Mouse (Mus musculus) embryonic fibroblast, embryonic 13.5 days (primary cell): ENCODE measurements around the gene Scg5. TPM values are rescaled to one million over a fixed set of nuclear protein-coding genes. Genes with fewer than 3 reads are reported as not detected.

ENCODE experiments used
- H3K27ac ChIP-seq: 2 replicates; pipeline ENCODE4 v1.5.1; 2012; ENCODE audit warnings: low read length, control low read depth, inconsistent platforms; ENCODE audit not compliant: insufficient read depth
- H3K4me1 ChIP-seq: 2 replicates; pipeline ENCODE4 v1.6.1; 2011; ENCODE audit warnings: low read length; ENCODE audit not compliant: control insufficient read depth, insufficient read depth
- H3K4me3 ChIP-seq: 2 replicates; pipeline ENCODE4 v1.5.1; 2011; ENCODE audit warnings: mild to moderate bottlenecking, control low read depth, low read length; ENCODE audit not compliant: insufficient read depth
- CTCF ChIP-seq: IDR thresholded peaks from 2 replicates; pipeline ENCODE4 v1.5.1; 2011; ENCODE audit warnings: mild to moderate bottlenecking, control low read depth, low read length, moderate library complexity, borderline replicate concordance; ENCODE audit not compliant: insufficient read depth
- POLR2A ChIP-seq: IDR thresholded peaks from 2 replicates; pipeline ENCODE4 v1.6.1; 2011; ENCODE audit warnings: low read depth, mild to moderate bottlenecking, control low read depth, low read length, moderate library complexity
- polyA plus RNA-seq: library from polyadenylated mRNA; stranded (reverse); fragments of >200 nt; gene quantifications from 2 replicates; pipeline ENCODE4 v1.2.4, GENCODE M21; 2011; ENCODE audit warnings: low read depth; ENCODE audit not compliant: missing spikeins, insufficient read length

Gene Scg5
- polyA plus RNA-seq, 1 experiment = 0.72 TPM

- Histone ChIP-seq H3K4me3 (no peak overlapping the region), H3K4me1 (no peaks in the 10 kb centered on the region), H3K27ac (no peak overlapping the region)
- no peak for TF ChIP-seq CTCF
- TF ChIP-seq POLR2A = no peak
Measured at GRCm38 (mm10) chr2:113839488-113839887, 10.6 kb upstream of the Scg5 start.

- Histone ChIP-seq H3K27ac (no peak overlapping the region), H3K4me1 (no peaks in the 10 kb centered on the region), H3K4me3 (no peak overlapping the region)
- TF ChIP-seq CTCF (no peak), POLR2A (no peak)
Measured at GRCm38 (mm10) chr2:113835219-113835618, 6.3 kb upstream of the Scg5 start.

GRCm38 (mm10) chr2:113828086-113828942, 607 bp downstream of the Scg5 start:
- H3K4me3 ChIP-seq = no peak overlapping the region
- TF ChIP-seq CTCF (no peak), POLR2A (no peak)
- H3K27ac ChIP-seq = no peak overlapping the region
- H3K4me1 ChIP-seq = no peaks in the 10 kb centered on the region

DNA sequence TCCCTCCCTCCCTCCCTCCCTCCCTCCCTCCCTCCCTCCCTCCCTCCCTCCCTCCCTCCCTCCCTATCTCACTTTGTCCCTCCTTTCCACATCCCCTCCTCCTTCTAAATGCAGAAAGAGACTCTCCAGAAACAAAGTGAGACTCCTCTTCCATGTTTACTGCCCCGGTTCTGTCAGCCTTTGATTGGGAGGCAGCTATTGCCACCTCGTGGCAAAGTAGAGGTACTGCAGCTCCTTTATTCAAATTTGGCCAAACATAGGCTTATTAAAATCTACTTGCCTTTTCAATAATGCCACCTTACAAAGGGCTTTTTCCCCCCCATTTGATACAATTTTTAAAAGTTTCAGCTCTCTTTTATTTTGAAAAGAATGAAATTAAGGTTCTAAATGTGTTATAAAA, 5.0 kb downstream of the Scg5 start:
- TF ChIP-seq CTCF (peak; percentile 33; the same call in 1 of the 2 replicates), POLR2A (no peak)
- Histone ChIP-seq H3K27ac (no peak overlapping the region), H3K4me1 (peaks cover 3% of the 10 kb centered on the region; the same call in 1 of the 2 replicates), H3K4me3 (no peak overlapping the region)

GRCm38 (mm10) chr2:113822367-113822766, 6.6 kb downstream of the Scg5 start:
- H3K4me1 ChIP-seq = peaks cover 3% of the 10 kb centered on the region; the same call in 1 of the 2 replicates
- TF ChIP-seq CTCF = no peak
- TF ChIP-seq POLR2A = no peak
- no peak overlapping the region for H3K27ac ChIP-seq
- no peak overlapping the region for H3K4me3 ChIP-seq

DNA sequence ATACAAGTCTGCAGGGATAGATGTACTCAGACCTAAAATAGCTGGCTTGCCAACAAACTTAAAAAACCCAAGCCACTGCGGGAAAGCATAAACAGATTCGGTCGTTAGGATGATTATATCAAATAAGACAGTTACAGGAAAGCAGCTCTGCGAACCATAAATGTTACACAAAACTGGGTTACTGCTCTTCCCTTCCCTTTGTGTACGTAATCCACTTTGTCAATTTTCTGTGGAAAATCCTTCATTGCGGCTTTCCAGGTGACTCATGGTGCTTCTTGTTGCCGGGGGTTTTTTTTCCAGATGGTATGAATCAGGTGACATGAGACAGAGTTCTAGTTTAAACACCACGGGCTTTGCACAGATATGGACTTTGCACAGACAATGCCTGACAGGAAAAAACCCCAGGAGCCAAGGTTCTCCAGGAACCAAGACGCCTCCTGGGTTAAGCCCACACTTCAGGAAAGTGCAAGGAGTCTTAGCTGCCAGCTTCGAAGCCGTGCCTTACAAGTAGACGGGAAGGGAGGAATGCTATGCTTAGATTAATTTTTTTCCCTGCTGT, 7.7 kb downstream of the Scg5 start:
- Histone ChIP-seq H3K4me3 (no peak overlapping the region), H3K4me1 (peaks cover 3% of the 10 kb centered on the region; the same call in 1 of the 2 replicates), H3K27ac (no peak overlapping the region; the same call in 1 of the 2 replicates)
- TF ChIP-seq POLR2A (no peak), CTCF (no peak)

GRCm38 (mm10) chr2:113820117-113820516, 8.8 kb downstream of the Scg5 start:
- TF ChIP-seq POLR2A = no peak
- no peak for TF ChIP-seq CTCF
- H3K4me3 ChIP-seq = no peak overlapping the region
- H3K27ac ChIP-seq = no peak overlapping the region
- H3K4me1 ChIP-seq = peaks cover 3% of the 10 kb centered on the region; the same call in 1 of the 2 replicates

DNA sequence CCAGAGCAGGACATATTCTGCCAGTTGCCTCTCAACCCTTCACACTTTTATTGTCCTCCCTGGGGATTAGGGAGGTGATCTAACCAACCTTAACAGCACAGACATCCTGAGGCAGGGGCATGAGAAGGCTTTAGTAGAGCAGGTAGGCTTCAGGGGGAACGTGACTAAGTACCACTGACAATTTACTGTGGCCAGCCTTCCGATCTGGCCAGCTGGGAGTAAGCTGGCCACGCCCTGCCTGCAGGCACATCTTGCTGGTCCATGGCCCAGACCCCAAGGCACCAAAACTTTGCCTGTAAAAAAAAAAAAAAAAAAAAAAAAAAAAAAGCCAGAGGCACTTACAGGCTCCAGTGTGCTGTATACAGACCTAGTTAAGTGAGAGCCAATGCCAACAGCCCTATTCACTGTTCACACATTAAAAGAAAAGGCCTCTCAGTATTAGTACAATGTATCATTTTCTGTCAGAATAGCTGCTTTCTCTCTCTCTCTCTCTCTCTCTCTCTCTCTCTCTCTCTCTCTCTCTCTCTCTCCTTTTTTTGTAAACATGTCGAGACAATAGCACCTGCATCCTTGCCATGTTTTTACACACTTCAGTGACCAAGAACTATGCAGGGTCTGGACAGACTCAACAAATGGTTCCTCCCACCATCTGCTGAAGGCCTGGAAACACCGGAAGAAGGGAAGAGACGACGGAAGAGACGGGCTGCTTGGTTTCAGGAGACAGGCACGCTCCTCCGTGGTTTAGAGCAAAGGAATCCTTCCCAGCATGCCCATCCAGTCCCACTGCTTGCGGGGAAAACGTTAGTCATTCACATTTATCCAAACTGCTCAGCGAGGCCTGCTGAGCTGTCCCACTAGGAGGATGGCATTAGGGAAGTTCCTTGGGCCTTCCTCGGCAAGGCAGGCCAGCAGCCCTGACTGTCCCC, 11.0 kb downstream of the Scg5 start:
- TF ChIP-seq POLR2A (no peak), CTCF (no peak)
- no peak overlapping the region for H3K4me3 ChIP-seq
- no peak overlapping the region for H3K27ac ChIP-seq
- H3K4me1 ChIP-seq = peaks cover 3% of the 10 kb centered on the region; the same call in 1 of the 2 replicates

DNA sequence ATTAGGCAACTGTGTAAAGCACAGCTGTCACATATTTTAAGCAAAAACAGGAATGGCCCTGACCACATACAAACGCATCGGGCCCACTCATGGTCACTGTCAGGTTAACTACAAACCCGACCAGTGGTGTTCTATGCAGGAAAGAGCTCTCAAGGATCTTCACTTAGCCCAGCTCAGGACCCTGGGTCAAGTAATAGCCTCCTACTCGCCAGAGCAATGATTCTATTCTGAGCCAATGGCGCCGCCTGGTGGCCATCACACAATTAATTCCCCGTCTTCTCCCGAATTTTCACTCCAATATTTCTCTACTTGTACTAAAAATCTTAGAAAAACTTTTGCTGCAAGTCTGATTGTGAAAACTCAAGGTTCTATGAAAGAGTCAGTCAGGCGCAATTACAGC, 21.3 kb downstream of the Scg5 start:
- TF ChIP-seq CTCF (no peak), POLR2A (no peak)
- H3K4me3 ChIP-seq = no peak overlapping the region
- H3K27ac ChIP-seq = no peak overlapping the region
- no peaks in the 10 kb centered on the region for H3K4me1 ChIP-seq
